Mouse (Mus musculus) C2C12 (cell line): ENCODE data around the gene Suclg2.

Source experiments
- CTCF ChIP-seq: IDR thresholded peaks from one replicate; pipeline ENCODE4 v1.5.1; 2011; ENCODE audit not compliant: control insufficient read depth, insufficient read depth, insufficient read length
- MYOD1 ChIP-seq: IDR thresholded peaks from one replicate; pipeline ENCODE4 v1.6.1; 2011; ENCODE audit warnings: low read depth; ENCODE audit not compliant: control insufficient read depth, insufficient read length
- USF1 ChIP-seq: IDR thresholded peaks from one replicate; pipeline ENCODE4 v1.6.1; 2011; ENCODE audit warnings: low read depth, mild to moderate bottlenecking, control low read depth, moderate library complexity

- no peak for TF ChIP-seq USF1
- TF ChIP-seq MYOD1 = no peak
- no peak for TF ChIP-seq CTCF
Measured at GRCm38 (mm10) chr6:95613228-95613627, 105.4 kb downstream of the Suclg2 start.
